Mouse (Mus musculus) kidney, adult 10 weeks (tissue): ENCODE data around the gene Olfr1138. TPM values are rescaled to one million over a fixed set of nuclear protein-coding genes. Genes with fewer than 3 reads are reported as not detected.

Experiments
- polyA plus RNA-seq: library from polyadenylated mRNA; stranded (reverse); fragments of 350-450 nt; fragmentation: Illumina TruSeq; extraction: RNeasy Lipid Tissue Mini Kit (QIAGEN cat#74804); gene quantifications from one replicate; pipeline ENCODE4 v1.2.3, GENCODE M21; 2014; ENCODE audit warnings: low read depth, low replicate concordance

The Olfr1138 gene
- polyA plus RNA-seq, result not detected

GRCm38 (mm10) chr2:87739878-87740277, at the start of gene Olfr1138:
Gene Olfr1138, minus strand, starts transcription at chr2:87739978.

GRCm38 (mm10) chr2:87779183-87779582, 39.4 kb upstream of the Olfr1138 start, which contains the start of gene Olfr152:
Gene Olfr152, plus strand, starts transcription at chr2:87779483.

GRCm38 (mm10) chr2:87753891-87754290, 14.1 kb upstream of the Olfr1138 start, which contains the start of gene Olfr1141:
Gene Olfr1141, minus strand, starts transcription at chr2:87753991.

GRCm38 (mm10) chr2:87743452-87743851, 3.7 kb upstream of the Olfr1138 start, which contains the start of gene Olfr1140:
Gene Olfr1140, plus strand, starts transcription at chr2:87743752.

GRCm38 (mm10) chr2:87713079-87713478, 26.7 kb downstream of the Olfr1138 start, which contains the start of gene Olfr1137:
Gene Olfr1137, minus strand, starts transcription at chr2:87713179.

GRCm38 (mm10) chr2:87693847-87694246, 45.9 kb downstream of the Olfr1138 start, which contains the start of gene Olfr1136:
Gene Olfr1136, minus strand, starts transcription at chr2:87693947.

Other genes with a start within 250 kb of the Olfr1138 start
- gene Pramel7, start 242.9 kb downstream of the Olfr1138 start, polyA plus RNA-seq, result not detected
- not detected for gene Pramel6, start 233.4 kb downstream of the Olfr1138 start, polyA plus RNA-seq
- gene Olfr153, start 208.2 kb downstream of the Olfr1138 start, polyA plus RNA-seq, result not detected
- not detected for gene Olfr1128, start 194.4 kb downstream of the Olfr1138 start, polyA plus RNA-seq
- not detected for gene Olfr1129, start 166.1 kb downstream of the Olfr1138 start, polyA plus RNA-seq
- not detected for gene Olfr1130, start 133.8 kb downstream of the Olfr1138 start, polyA plus RNA-seq
- not detected for gene Olfr1131, start 112.9 kb downstream of the Olfr1138 start, polyA plus RNA-seq
- gene Olfr1132, start 102.4 kb downstream of the Olfr1138 start, polyA plus RNA-seq, result not detected
- not detected for gene Olfr1133, start 92.6 kb downstream of the Olfr1138 start, polyA plus RNA-seq
- gene Olfr1134, start 81.5 kb downstream of the Olfr1138 start, polyA plus RNA-seq, result not detected
- not detected for gene Olfr1135, start 66.3 kb downstream of the Olfr1138 start, polyA plus RNA-seq
- gene Olfr1136, start 46.0 kb downstream of the Olfr1138 start, polyA plus RNA-seq, result not detected
- gene Olfr1137, start 26.8 kb downstream of the Olfr1138 start, polyA plus RNA-seq, result not detected
- not detected for gene Olfr1140, start 3.8 kb upstream of the Olfr1138 start, polyA plus RNA-seq
- not detected for gene Olfr1141, start 14.0 kb upstream of the Olfr1138 start, polyA plus RNA-seq
- gene Olfr152, start 39.5 kb upstream of the Olfr1138 start, polyA plus RNA-seq, result not detected
- gene Olfr1143, start 60.6 kb upstream of the Olfr1138 start, polyA plus RNA-seq, result not detected
- not detected for gene Olfr1145, start 69.8 kb upstream of the Olfr1138 start, polyA plus RNA-seq
- gene Olfr1148, start 90.6 kb upstream of the Olfr1138 start, polyA plus RNA-seq, result not detected
- not detected for gene Olfr1150-ps1, start 104.0 kb upstream of the Olfr1138 start, polyA plus RNA-seq
- gene Olfr1151, start 115.9 kb upstream of the Olfr1138 start, polyA plus RNA-seq, result not detected
- gene Olfr1152, start 126.5 kb upstream of the Olfr1138 start, polyA plus RNA-seq, result not detected
- not detected for gene Olfr1153, start 155.0 kb upstream of the Olfr1138 start, polyA plus RNA-seq
- not detected for gene Olfr1154, start 165.2 kb upstream of the Olfr1138 start, polyA plus RNA-seq
- gene Olfr1155, start 205.2 kb upstream of the Olfr1138 start, polyA plus RNA-seq, result not detected
- gene Olfr1156, start 213.1 kb upstream of the Olfr1138 start, polyA plus RNA-seq, result not detected
- gene Olfr1157, start 228.3 kb upstream of the Olfr1138 start, polyA plus RNA-seq, result not detected
- gene Olfr74, start 234.7 kb upstream of the Olfr1138 start, polyA plus RNA-seq, result not detected